Mouse (Mus musculus) megakaryocyte, embryonic 14.5 days (primary cell): ENCODE results near the gene Gm9945.

Source experiments
- FLI1 ChIP-seq: IDR thresholded peaks from 2 replicates; pipeline ENCODE4 v1.6.1; 2012; ENCODE audit warnings: low read length, inconsistent platforms, mixed read lengths
- GATA1 ChIP-seq: IDR thresholded peaks from 3 replicates; pipeline ENCODE4 v1.6.1; 2012; ENCODE audit warnings: mixed read lengths, low read length, inconsistent platforms, borderline replicate concordance

DNA sequence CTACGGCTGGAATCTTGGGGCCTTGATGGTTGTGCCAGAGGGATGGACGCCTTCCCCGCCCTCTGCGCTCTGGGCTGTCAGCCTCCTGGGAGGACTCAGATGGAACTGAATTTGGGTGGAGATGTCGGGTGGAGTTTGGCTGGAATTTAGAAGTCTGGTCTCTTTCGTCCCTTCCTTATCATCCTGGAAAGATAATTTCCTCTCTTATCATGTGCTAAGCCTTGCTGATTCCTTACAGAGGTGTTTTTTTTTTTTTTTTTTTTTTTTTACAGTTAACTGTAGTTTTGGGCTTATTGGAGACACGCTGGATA lies 41.8 kb downstream of the Gm9945 start:
- TF ChIP-seq GATA1, result no peak
- no peak for TF ChIP-seq FLI1
